Mouse (Mus musculus) midbrain, embryonic 13.5 days (tissue): Measurements from ENCODE around the gene Pik3ap1. TPM values are rescaled to one million over a fixed set of nuclear protein-coding genes. Genes with fewer than 3 reads are reported as not detected.
"Not testable (repeated sequence)": the region's sequence is repeated elsewhere in the genome, so short reads cannot be mapped to it uniquely, and the experiment has no call there.

ENCODE experiments used
- ATAC-seq: fragments of 200-750 bp; cut with Nextera tagmentation; 2 replicates; pipeline ENCODE4 v1.8.0; 2017; ENCODE audit warnings: mild to moderate bottlenecking, moderate TSS enrichment, moderate library complexity
- H3K27ac ChIP-seq: fragments of 300-500 bp; sonication (generic); 2 replicates; pipeline ENCODE4 v1.5.1; 2015; ENCODE audit warnings: inconsistent platforms, mild to moderate bottlenecking, moderate library complexity
- H3K27me3 ChIP-seq: fragments of 300-500 bp; sonication (generic); 2 replicates; pipeline ENCODE4 v1.6.1; 2015; ENCODE audit warnings: mild to moderate bottlenecking, inconsistent platforms
- H3K36me3 ChIP-seq: fragments of 300-500 bp; sonication (generic); 2 replicates; pipeline ENCODE4 v1.6.1; 2015; ENCODE audit warnings: mild to moderate bottlenecking, inconsistent platforms
- H3K4me1 ChIP-seq: fragments of 300-500 bp; sonication (generic); replicated peaks from 2 replicates; pipeline ENCODE4 v1.6.1; 2015; ENCODE audit warnings: inconsistent platforms
- H3K4me2 ChIP-seq: fragments of 300-500 bp; sonication (generic); replicated peaks from 2 replicates; pipeline ENCODE4 v1.6.1; 2015; ENCODE audit warnings: moderate library complexity, mild to moderate bottlenecking, inconsistent platforms
- H3K4me3 ChIP-seq: fragments of 300-500 bp; sonication (generic); replicated peaks from 2 replicates; pipeline ENCODE4 v1.5.1; 2015; ENCODE audit warnings: mild to moderate bottlenecking, inconsistent platforms
- H3K9ac ChIP-seq: fragments of 300-500 bp; sonication (generic); replicated peaks from 2 replicates; pipeline ENCODE4 v1.6.1; 2015; ENCODE audit warnings: mild to moderate bottlenecking, inconsistent platforms
- H3K9me3 ChIP-seq: fragments of 300-500 bp; sonication (generic); 2 replicates; pipeline ENCODE4 v1.6.1; 2016; ENCODE audit warnings: mild to moderate bottlenecking, inconsistent platforms
- WGBS: fragments of 180-500 bp; shearing (Covaris S2); methylation state at CpG from one replicate; pipeline ENCODE4 v1.1.7; 2015; 5-methylcytosine and 5-hydroxymethylcytosine counted together
- polyA plus RNA-seq: library from polyadenylated mRNA; unstranded; fragments of >200 nt; fragmentation: Nextera tagmentation; extraction: Ambion mirVana; gene quantifications from 2 replicates; pipeline ENCODE4 v1.2.1, GENCODE M21; 2015

Gene Pik3ap1
- 1.4 and 1.9 TPM in 2 replicates for polyA plus RNA-seq

GRCm38 (mm10) chr19:41384922-41385508, at the start of gene Pik3ap1:
Gene Pik3ap1 (minus strand): TSS chr19:41385102.
- Histone ChIP-seq H3K27ac (no peak within 1 kb of the TSS), H3K9ac (peak within 1 kb of the TSS; percentile 61), H3K9me3 (no peaks in the 10 kb centered on the region), H3K4me2 (peak within 1 kb of the TSS; percentile 89), H3K27me3 (peaks cover 30% of the 10 kb centered on the region), H3K36me3 (no peaks in the 10 kb centered on the region), H3K4me3 (peak within 1 kb of the TSS; percentile 50), H3K4me1 (peaks cover 8% of the 10 kb centered on the region)
- ATAC-seq: peak; percentile 53; the same call in 1 of the 2 replicates
- under 1% methylated on average over 39 of the region's 41 CpGs for WGBS

GRCm38 (mm10) chr19:41431512-41432164, 46.7 kb upstream of the Pik3ap1 start:
- H3K4me2 ChIP-seq, H3K36me3 ChIP-seq, H3K27me3 ChIP-seq, H3K9me3 ChIP-seq, H3K27ac ChIP-seq, H3K4me1 ChIP-seq, H3K9ac ChIP-seq, ATAC-seq, H3K4me3 ChIP-seq: not testable (repeated sequence)
- no CpG with 5 or more reads among the region's 6 CpGs for WGBS

GRCm38 (mm10) chr19:41425927-41426772, 41.2 kb upstream of the Pik3ap1 start:
- not testable (repeated sequence) for H3K4me2 ChIP-seq, H3K9me3 ChIP-seq, H3K4me1 ChIP-seq, H3K9ac ChIP-seq, H3K36me3 ChIP-seq, H3K4me3 ChIP-seq, H3K27ac ChIP-seq, ATAC-seq, H3K27me3 ChIP-seq
- no CpG with 5 or more reads among the region's 8 CpGs for WGBS

- WGBS: 82% methylated on average over 2 of the region's 2 CpGs
- Histone ChIP-seq H3K36me3 (no peaks in the 10 kb centered on the region), H3K27ac (no peak overlapping the region), H3K4me1 (no peaks in the 10 kb centered on the region), H3K9ac (no peak overlapping the region), H3K9me3 (peaks cover 6% of the 10 kb centered on the region), H3K4me2 (no peak overlapping the region), H3K27me3 (no peaks in the 10 kb centered on the region), H3K4me3 (no peak overlapping the region)
- ATAC-seq: no peak
Observed at GRCm38 (mm10) chr19:41421264-41421663, 36.4 kb upstream of the Pik3ap1 start.

- 93% methylated on average over 2 of the region's 2 CpGs for WGBS
- Histone ChIP-seq H3K36me3 (no peaks in the 10 kb centered on the region), H3K27me3 (no peaks in the 10 kb centered on the region), H3K9ac (no peak overlapping the region), H3K27ac (no peak overlapping the region), H3K4me3 (no peak overlapping the region), H3K9me3 (peaks cover 4% of the 10 kb centered on the region), H3K4me2 (no peak overlapping the region), H3K4me1 (no peaks in the 10 kb centered on the region)
- no peak for ATAC-seq
Observed at GRCm38 (mm10) chr19:41418786-41419185, 33.9 kb upstream of the Pik3ap1 start.

GRCm38 (mm10) chr19:41417995-41418394, 33.1 kb upstream of the Pik3ap1 start:
- H3K36me3 ChIP-seq: no peaks in the 10 kb centered on the region
- H3K9me3 ChIP-seq: 0 out of 2 replicates have a peak, but pooled peaks cover 2% of the 10 kb centered on the region
- no peak for ATAC-seq
- no peak overlapping the region for H3K4me3 ChIP-seq
- no peaks in the 10 kb centered on the region for H3K27me3 ChIP-seq
- no peak overlapping the region for H3K9ac ChIP-seq
- WGBS: 48% methylated on average over 5 of the region's 5 CpGs
- no peak overlapping the region for H3K27ac ChIP-seq
- H3K4me1 ChIP-seq: no peaks in the 10 kb centered on the region
- no peak overlapping the region for H3K4me2 ChIP-seq

GRCm38 (mm10) chr19:41416201-41416600, 31.3 kb upstream of the Pik3ap1 start:
- H3K27me3 ChIP-seq: no peaks in the 10 kb centered on the region
- no peak overlapping the region for H3K9ac ChIP-seq
- no peak overlapping the region for H3K27ac ChIP-seq
- no peak overlapping the region for H3K4me3 ChIP-seq
- no peak for ATAC-seq
- H3K4me2 ChIP-seq: no peak overlapping the region
- WGBS: 42% methylated on average over 10 of the region's 10 CpGs
- H3K36me3 ChIP-seq: no peaks in the 10 kb centered on the region
- H3K4me1 ChIP-seq: no peaks in the 10 kb centered on the region
- H3K9me3 ChIP-seq: no peaks in the 10 kb centered on the region

GRCm38 (mm10) chr19:41402603-41403002, 17.7 kb upstream of the Pik3ap1 start:
- Histone ChIP-seq H3K4me2 (no peak overlapping the region), H3K36me3 (no peaks in the 10 kb centered on the region), H3K27ac (no peak overlapping the region), H3K9me3 (no peaks in the 10 kb centered on the region), H3K9ac (no peak overlapping the region), H3K27me3 (no peaks in the 10 kb centered on the region), H3K4me1 (no peaks in the 10 kb centered on the region), H3K4me3 (no peak overlapping the region)
- ATAC-seq: no peak
- WGBS: 83% methylated on average over 8 of the region's 8 CpGs

- ATAC-seq: no peak
- Histone ChIP-seq H3K36me3 (no peaks in the 10 kb centered on the region), H3K27ac (no peak overlapping the region), H3K4me3 (no peak overlapping the region), H3K4me1 (no peaks in the 10 kb centered on the region), H3K27me3 (peaks cover 8% of the 10 kb centered on the region; the same call in 1 of the 2 replicates), H3K9me3 (no peaks in the 10 kb centered on the region), H3K4me2 (no peak overlapping the region), H3K9ac (no peak overlapping the region)
- WGBS: 91% methylated on average over 8 of the region's 8 CpGs
Observed at GRCm38 (mm10) chr19:41390856-41391255, 6.0 kb upstream of the Pik3ap1 start.

- ATAC-seq: no peak
- Histone ChIP-seq H3K9me3 (no peaks in the 10 kb centered on the region), H3K36me3 (no peaks in the 10 kb centered on the region), H3K4me3 (no peak overlapping the region), H3K4me1 (peaks cover 8% of the 10 kb centered on the region), H3K27ac (no peak overlapping the region), H3K9ac (no peak overlapping the region), H3K27me3 (peaks cover 21% of the 10 kb centered on the region), H3K4me2 (no peak overlapping the region)
- 66% methylated on average over 6 of the region's 6 CpGs for WGBS
Observed at GRCm38 (mm10) chr19:41389351-41389750, 4.4 kb upstream of the Pik3ap1 start.

GRCm38 (mm10) chr19:41388242-41388641, 3.3 kb upstream of the Pik3ap1 start:
- no peak overlapping the region for H3K4me3 ChIP-seq
- peaks cover 8% of the 10 kb centered on the region for H3K4me1 ChIP-seq
- H3K36me3 ChIP-seq: no peaks in the 10 kb centered on the region
- peaks cover 30% of the 10 kb centered on the region for H3K27me3 ChIP-seq
- H3K9ac ChIP-seq: no peak overlapping the region
- no peak overlapping the region for H3K27ac ChIP-seq
- WGBS: 95% methylated on average over 7 of the region's 7 CpGs
- no peak for ATAC-seq
- no peak overlapping the region for H3K4me2 ChIP-seq
- no peaks in the 10 kb centered on the region for H3K9me3 ChIP-seq

- H3K9ac ChIP-seq: no peak overlapping the region
- no peak overlapping the region for H3K27ac ChIP-seq
- no peak overlapping the region for H3K4me3 ChIP-seq
- 87% methylated on average over 2 of the region's 2 CpGs for WGBS
- H3K4me2 ChIP-seq: no peak overlapping the region
- no peaks in the 10 kb centered on the region for H3K36me3 ChIP-seq
- H3K9me3 ChIP-seq: no peaks in the 10 kb centered on the region
- ATAC-seq: no peak
- peaks cover 30% of the 10 kb centered on the region for H3K27me3 ChIP-seq
- peaks cover 8% of the 10 kb centered on the region for H3K4me1 ChIP-seq
Observed at GRCm38 (mm10) chr19:41387262-41387661, 2.4 kb upstream of the Pik3ap1 start.
